Mouse (Mus musculus) G1E (cell line): Measurements from ENCODE around the gene Azgp1. TPM values are rescaled to one million over a fixed set of nuclear protein-coding genes. Genes with fewer than 3 reads are reported as not detected.

Experiments used
- ATAC-seq: 2 replicates; pipeline ENCODE4 v1.8.0; 2016; ENCODE audit warnings: mild to moderate bottlenecking; ENCODE audit not compliant: insufficient number of reproducible peaks, poor library complexity, low FRiP score, severe bottlenecking; ENCODE audit errors: extremely low read depth
- DNase-seq: peaks from one replicate; pipeline ENCODE4 v3.0.0; 2012; ENCODE audit warnings: low spot score
- H3K27me3 ChIP-seq: 2 replicates; pipeline ENCODE4 v1.6.1; 2012; ENCODE audit warnings: mild to moderate bottlenecking, low read length, inconsistent platforms; ENCODE audit not compliant: insufficient read depth
- H3K36me3 ChIP-seq: replicated peaks from 2 replicates; pipeline ENCODE3; 2012; ENCODE audit warnings: mild to moderate bottlenecking, inconsistent platforms
- H3K4me1 ChIP-seq: 2 replicates; pipeline ENCODE4 v1.6.1; 2012; ENCODE audit warnings: low read depth, low read length, inconsistent platforms, mixed read lengths; ENCODE audit not compliant: insufficient read depth
- H3K4me3 ChIP-seq: 2 replicates; pipeline ENCODE4 v1.5.1; 2012; ENCODE audit warnings: low read depth, mild to moderate bottlenecking, inconsistent platforms, low read length, moderate library complexity, mixed read lengths
- H3K9me3 ChIP-seq: replicated peaks from 2 replicates; pipeline ENCODE4 v1.6.1; 2012; ENCODE audit warnings: inconsistent platforms
- CTCF ChIP-seq: IDR thresholded peaks from 2 replicates; pipeline ENCODE4 v1.5.1; 2012; ENCODE audit warnings: low read depth, low read length, inconsistent platforms, mixed read lengths
- GATA1 ChIP-seq: IDR thresholded peaks from 2 replicates; pipeline ENCODE4 v1.6.1; 2012; ENCODE audit warnings: borderline replicate concordance, low read length, inconsistent platforms, mixed read lengths
- GATA2 ChIP-seq: IDR thresholded peaks from 2 replicates; pipeline ENCODE4 v1.6.1; 2012; ENCODE audit warnings: low read depth, low read length, inconsistent platforms, borderline replicate concordance
- POLR2AphosphoS5 ChIP-seq: IDR thresholded peaks from 2 replicates; pipeline ENCODE4 v1.6.1; 2012; ENCODE audit warnings: low read depth, low read length, inconsistent platforms; ENCODE audit not compliant: insufficient replicate concordance
- TAL1 ChIP-seq: conservative IDR thresholded peaks from 2 replicates; pipeline ENCODE4 v1.6.1; 2012; ENCODE audit warnings: low read depth, low read length, inconsistent platforms, mixed read lengths
- polyA plus RNA-seq: library from polyadenylated mRNA; stranded (reverse); fragments of >175 nt; gene quantifications from 2 replicates; pipeline ENCODE4 v1.2.3, GENCODE M21; 2012
- total RNA-seq, 2 experiments: library from RNA; stranded (forward) in 1 of 2; stranded (reverse) in 1 of 2; fragments of 200-1000 nt in 1 of 2; fragments of >200 nt in 1 of 2; fragmentation: Nextera tagmentation in 1 of 2; gene quantifications; 2 replicates each; pipeline ENCODE4 v1.2.3; 2014 to 2017

Azgp1 gene
- total and polyA plus RNA-seq, 3 experiments, result not detected

DNA sequence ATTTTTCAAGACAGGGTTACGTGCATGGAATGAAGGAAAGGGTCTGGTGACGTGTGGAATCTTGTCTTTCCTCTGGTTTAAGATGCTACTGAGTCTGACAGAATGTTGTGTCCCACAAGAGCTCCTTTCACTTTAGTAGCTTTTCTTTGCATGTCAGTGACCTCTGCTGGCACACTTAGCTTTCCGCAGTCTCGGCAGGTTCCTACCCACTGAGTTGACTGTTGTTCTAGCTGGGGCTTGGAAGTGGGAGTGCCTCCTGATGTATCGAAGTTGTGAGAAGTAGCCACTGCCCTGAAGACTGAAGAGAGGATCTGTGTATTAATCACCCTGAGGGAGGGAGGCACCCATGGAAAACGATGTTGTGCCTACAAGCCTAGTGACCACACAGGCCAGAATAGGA is 30.1 kb upstream of the Azgp1 start:
- TF ChIP-seq POLR2AphosphoS5 (no peak), TAL1 (no peak), CTCF (no peak), GATA2 (no peak), GATA1 (no peak)
- H3K4me3 ChIP-seq, result no peak overlapping the region
- H3K4me1 ChIP-seq, result no peaks in the 10 kb centered on the region
- DNase-seq (no peak), ATAC-seq (no peak)
- H3K27me3 ChIP-seq, result no peaks in the 10 kb centered on the region
- H3K9me3 ChIP-seq, result no peaks in the 10 kb centered on the region
- no peaks in the 10 kb centered on the region for H3K36me3 ChIP-seq

DNA sequence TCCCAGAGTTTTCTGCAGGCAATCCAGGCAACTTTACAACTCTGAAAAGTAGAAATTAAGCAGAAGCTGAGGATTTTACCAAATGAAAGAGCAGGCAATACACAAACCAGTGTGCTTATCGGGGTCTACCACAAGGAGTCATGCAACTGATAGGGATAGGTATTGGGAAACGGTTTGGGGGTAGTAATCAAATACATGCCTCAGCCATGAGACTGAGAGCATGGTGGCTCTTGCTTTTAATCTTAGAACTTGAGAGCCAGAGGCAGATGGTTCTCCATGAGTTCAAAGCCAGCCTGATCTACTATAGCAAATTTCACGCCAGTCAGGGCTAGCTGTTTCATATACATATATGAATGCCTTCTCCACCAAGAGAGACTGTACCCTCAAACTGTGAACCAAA is 24.9 kb upstream of the Azgp1 start:
- no peaks in the 10 kb centered on the region for H3K4me1 ChIP-seq
- H3K36me3 ChIP-seq, result no peaks in the 10 kb centered on the region
- no peak overlapping the region for H3K4me3 ChIP-seq
- H3K9me3 ChIP-seq, result no peaks in the 10 kb centered on the region
- ATAC-seq (no peak), DNase-seq (no peak)
- H3K27me3 ChIP-seq, result no peaks in the 10 kb centered on the region
- TF ChIP-seq GATA1 (no peak), GATA2 (no peak), POLR2AphosphoS5 (no peak), CTCF (no peak), TAL1 (no peak)

DNA sequence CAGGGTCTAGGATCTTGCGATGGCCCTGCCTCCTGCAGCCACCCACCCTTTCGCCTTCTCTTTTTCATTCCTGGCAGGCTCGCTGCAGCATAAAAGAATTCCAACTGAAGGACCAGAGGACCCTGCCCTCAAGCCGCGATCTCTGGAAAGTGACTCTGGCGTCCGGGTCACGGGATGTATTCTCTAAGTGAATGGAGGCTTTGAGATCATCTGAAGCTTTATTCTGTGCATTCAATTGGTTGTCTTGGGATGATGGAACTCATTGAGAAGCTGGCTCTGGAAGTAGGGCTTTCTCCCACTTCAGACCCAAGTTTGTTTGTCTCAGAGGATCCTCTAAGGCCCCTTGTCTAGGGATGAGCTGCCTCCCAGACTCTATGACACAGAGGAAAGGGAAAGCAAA is 18.4 kb upstream of the Azgp1 start, which contains the start of gene Gjc3:
Gene Gjc3 (minus strand): TSS at position 154 of the 400 bp plus-strand sequence.
- Histone ChIP-seq H3K9me3 (no peaks in the 10 kb centered on the region), H3K36me3 (no peaks in the 10 kb centered on the region), H3K27me3 (no peaks in the 10 kb centered on the region), H3K4me3 (no peak within 1 kb of the TSS), H3K4me1 (no peaks in the 10 kb centered on the region)
- ATAC-seq (no peak), DNase-seq (no peak)
- TF ChIP-seq TAL1 (no peak), POLR2AphosphoS5 (no peak), GATA1 (no peak), CTCF (no peak), GATA2 (no peak)

DNA sequence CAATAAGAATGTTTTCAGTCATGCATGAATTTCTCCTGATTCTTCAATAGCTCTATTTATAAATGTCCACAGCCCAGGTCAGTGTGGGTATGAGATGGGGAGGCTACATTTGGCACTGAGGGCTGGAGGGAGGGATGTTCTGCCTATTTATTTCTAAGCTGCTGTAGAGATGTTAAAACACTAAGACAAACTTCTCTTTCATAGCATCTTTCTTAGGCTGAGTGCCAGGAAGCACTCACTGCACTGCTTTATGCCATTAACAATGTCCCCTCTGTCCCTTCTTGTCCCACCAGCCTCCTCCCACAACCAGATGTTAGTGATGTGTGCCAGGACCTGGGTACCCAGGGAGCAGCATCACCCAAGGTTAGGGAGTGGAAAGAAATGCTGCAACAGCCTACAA is 14.8 kb upstream of the Azgp1 start:
- no peak for TF ChIP-seq GATA1
- no peak for TF ChIP-seq CTCF
- no peak for TF ChIP-seq POLR2AphosphoS5
- TF ChIP-seq TAL1, result no peak
- no peak for TF ChIP-seq GATA2
- H3K9me3 ChIP-seq, result no peaks in the 10 kb centered on the region
- no peaks in the 10 kb centered on the region for H3K36me3 ChIP-seq
- no peaks in the 10 kb centered on the region for H3K27me3 ChIP-seq
- ATAC-seq, result no peak
- no peaks in the 10 kb centered on the region for H3K4me1 ChIP-seq
- no peak for DNase-seq
- H3K4me3 ChIP-seq, result no peak overlapping the region

DNA sequence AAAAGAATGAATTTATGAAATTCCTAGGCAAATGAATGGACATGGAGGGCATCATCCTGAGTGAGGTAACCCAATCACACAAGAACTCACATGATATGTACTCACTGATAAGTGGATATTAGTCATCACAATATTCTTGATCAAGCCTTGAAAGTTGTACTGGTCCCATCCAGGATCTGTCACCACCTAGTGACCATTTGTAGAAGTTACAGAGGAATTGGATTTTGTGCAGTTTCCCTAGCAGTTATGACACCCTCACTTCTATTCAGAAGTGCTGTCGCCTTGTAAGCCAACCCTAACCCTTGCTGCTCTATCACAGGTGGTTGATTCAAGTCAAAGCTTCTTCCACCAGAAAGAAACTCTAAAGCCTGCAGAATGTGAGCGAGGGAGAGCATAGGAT is 8.2 kb upstream of the Azgp1 start:
- Histone ChIP-seq H3K4me3 (no peak overlapping the region), H3K9me3 (no peaks in the 10 kb centered on the region), H3K27me3 (no peaks in the 10 kb centered on the region), H3K36me3 (no peaks in the 10 kb centered on the region), H3K4me1 (no peaks in the 10 kb centered on the region)
- no peak for ATAC-seq
- no peak for TF ChIP-seq GATA1
- no peak for DNase-seq

DNA sequence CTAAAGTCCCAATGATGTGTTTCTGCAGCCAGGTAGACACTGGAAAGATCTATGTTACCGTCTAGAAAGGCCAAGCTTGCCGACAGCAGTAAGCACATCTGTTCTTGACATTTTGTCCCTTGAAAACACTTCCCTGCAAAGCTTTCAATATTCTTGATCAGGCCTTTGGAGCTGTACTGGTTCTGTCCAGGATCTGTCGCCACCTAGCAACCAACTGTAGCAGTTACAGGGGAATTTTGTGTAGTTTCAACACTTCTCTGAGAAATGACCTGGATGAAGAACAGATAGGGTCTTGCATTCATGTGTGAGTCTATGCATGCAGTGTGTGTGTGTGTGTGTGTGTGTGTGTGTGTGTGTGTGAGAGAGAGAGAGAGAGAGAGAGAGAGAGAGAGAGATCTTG is 7.6 kb upstream of the Azgp1 start:
- no peaks in the 10 kb centered on the region for H3K36me3 ChIP-seq
- DNase-seq (no peak), ATAC-seq (no peak)
- no peaks in the 10 kb centered on the region for H3K9me3 ChIP-seq
- H3K27me3 ChIP-seq, result no peaks in the 10 kb centered on the region
- no peak overlapping the region for H3K4me3 ChIP-seq
- H3K4me1 ChIP-seq, result no peaks in the 10 kb centered on the region
- TF ChIP-seq POLR2AphosphoS5 (no peak), TAL1 (no peak), CTCF (no peak), GATA1 (no peak), GATA2 (no peak)

DNA sequence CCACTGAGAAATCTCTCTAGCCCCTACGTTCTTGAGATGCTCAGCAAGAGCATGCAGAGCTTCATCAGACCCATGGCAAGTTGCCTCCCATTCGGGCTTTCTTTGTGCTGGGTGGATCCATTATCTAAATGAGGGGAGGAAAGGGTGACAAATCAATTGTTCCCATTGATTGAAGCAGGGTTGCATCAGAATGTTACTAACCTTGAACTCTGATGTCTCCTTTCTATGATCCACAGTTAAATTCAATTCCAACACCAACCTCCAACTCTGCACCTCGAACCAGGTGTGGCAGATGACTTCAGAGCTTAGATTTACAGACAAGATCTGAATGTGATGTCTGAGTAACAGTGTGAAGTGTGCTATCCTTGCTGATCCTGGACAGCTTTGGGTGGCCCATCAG is 6.6 kb upstream of the Azgp1 start:
- H3K36me3 ChIP-seq, result no peaks in the 10 kb centered on the region
- H3K9me3 ChIP-seq, result no peaks in the 10 kb centered on the region
- no peak for TF ChIP-seq CTCF
- no peak for TF ChIP-seq GATA1
- no peak for TF ChIP-seq POLR2AphosphoS5
- no peak for TF ChIP-seq GATA2
- no peak for TF ChIP-seq TAL1
- no peaks in the 10 kb centered on the region for H3K4me1 ChIP-seq
- H3K27me3 ChIP-seq, result no peaks in the 10 kb centered on the region
- no peak for ATAC-seq
- no peak overlapping the region for H3K4me3 ChIP-seq
- no peak for DNase-seq
